Mouse (Mus musculus) thymus, postnatal 25 days (tissue): ENCODE data around the gene Gm19402.

ENCODE experiments used
- DNase-seq: peaks from one replicate; pipeline ENCODE4 v3.0.0; 2022

Gene Gm19402

DNA sequence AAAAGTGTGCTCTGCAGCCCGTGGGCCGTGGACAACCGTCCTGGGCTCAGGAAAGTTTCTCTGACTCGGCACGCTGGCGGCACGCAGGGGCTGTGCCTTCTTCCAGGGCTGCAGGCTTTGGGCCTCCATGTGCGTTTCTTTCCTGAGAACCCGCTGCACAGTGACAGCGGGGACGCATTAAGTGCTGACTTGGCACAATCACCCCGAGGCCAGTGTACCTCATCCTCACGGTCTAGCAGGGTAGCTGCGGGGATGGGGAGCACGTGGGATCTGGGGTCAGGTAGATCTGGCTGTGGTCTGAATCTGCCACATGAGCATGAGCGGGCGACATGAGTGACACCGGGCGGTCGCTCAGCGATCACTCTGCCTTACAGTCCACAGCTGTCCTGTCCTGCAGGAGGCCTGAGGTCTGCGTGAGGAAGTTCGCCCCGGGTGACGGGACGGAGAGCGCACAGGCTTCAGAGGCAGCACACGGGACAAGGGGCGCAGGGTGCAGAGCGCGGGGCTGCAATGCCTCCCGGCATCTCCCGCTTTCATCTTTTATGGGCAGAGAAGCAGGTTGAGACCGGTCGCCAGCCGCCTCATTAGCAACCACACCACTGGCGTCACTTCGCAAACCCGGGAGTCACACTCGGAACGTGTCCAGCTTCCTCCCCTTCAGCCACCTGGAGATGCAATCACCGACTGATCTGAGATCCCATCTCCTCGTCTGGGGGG lies 26.4 kb downstream of the Gm19402 start:
- no peak for DNase-seq

DNA sequence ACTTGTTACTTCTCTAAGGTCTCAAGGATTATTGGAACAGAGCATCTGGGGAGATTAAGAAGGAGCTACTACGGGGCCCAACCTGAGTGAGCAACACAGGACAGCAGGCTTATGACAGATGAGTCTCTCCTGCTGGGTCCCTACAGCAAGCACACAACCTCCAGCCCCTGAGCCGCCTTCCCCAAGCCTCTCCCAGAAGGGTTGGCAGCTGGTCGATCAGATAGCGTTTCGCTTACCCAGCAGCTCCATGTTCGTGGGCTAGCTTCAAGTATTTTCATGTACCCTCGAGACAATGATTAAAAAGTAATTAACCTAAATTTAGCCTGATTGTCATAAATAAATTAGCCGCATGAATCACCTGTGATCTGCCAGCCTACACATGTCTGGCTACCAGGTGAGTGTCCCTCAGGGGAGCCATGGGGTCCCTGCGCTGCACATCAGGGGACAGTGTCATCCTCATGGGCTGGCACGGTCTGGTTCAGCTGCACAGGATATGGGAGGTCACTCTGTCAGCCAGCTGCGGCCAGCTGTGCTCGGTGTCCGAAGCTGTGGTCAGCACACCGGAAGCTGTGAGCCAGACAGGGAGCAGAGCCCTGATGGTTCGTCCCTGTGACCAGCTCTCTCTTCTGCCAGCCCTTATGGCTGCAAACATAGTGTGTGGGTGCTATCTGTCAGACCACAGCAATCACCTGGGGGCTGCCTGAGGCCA lies 32.1 kb downstream of the Gm19402 start:
- no peak for DNase-seq

DNA sequence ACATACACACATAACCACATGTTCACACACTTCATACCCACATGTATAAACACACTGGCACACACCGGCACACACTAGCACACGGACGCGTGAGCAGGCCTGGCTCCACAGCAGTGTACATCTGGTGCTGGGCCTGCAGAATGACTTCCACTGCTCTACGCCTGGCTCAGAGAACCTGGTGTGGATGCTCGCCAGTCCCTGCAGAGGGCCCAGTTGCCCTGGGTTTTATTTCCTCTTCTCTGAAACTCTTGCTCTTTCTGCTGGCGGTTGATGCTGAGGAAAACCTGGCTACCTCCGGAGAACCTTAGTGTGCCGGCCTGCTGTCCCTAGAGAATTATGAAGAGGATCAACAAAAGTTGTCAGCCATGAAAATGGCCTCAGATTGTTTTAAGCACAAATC lies 38.5 kb downstream of the Gm19402 start:
- no peak for DNase-seq

DNA sequence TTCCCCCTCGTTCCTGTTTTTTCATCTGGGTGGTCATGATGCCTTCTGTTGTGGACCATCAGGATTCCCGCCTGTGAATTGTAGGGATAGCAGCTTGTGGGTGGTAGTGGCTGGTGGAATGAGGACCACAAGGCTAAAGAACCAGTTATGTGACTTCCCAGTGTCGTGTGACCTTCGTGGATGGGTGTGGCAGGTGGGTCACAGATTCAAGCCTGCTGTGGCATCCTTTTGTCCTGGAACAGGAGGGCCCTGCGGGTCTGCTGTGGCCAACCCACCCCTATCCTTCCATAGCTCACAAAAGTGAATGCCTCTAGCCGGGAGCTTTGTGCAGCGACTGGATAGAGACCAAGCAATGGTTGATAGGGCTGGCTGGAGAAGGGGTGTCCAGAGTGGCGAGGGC lies 42.7 kb downstream of the Gm19402 start:
- no peak for DNase-seq

DNA sequence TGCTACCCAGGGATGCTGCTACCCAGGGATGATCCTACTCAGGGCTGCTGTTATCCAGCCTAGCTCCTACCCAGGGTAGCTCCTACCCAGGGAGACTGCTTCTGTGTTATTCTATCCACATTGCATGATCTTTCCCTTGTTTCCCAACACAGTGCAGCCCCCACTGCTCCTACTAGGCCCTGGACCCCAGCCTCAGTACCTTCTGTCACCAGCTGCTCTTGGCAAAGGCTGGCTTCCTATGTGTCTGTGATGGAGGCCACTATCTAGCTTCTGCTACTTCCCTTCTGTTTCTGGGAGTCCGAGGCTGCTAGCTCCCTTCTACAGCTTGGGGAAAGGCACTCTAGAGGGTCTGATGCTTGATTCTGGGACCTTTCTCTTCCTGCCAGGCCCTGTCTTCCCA lies 43.1 kb downstream of the Gm19402 start:
- DNase-seq = no peak

DNA sequence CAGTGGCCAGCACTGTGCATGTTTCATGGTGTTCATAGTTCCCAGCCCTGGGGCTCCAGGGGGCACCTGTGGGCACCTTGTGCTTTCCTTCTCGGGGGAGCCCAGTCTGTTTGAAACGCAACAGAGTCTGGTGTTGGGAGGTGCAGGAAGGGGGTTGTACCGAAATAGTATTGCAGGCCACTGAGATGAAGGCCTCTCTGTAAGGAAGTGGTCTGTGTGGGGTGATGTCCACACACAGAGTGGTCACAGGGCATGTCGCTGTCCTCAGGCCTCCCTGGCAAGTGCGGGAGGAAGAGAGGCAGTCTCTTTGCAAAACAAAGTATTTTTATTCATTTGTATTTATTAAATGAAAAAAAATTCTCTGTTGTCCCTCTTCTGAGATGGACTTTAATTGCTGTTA lies 45.0 kb downstream of the Gm19402 start:
- DNase-seq = no peak

DNA sequence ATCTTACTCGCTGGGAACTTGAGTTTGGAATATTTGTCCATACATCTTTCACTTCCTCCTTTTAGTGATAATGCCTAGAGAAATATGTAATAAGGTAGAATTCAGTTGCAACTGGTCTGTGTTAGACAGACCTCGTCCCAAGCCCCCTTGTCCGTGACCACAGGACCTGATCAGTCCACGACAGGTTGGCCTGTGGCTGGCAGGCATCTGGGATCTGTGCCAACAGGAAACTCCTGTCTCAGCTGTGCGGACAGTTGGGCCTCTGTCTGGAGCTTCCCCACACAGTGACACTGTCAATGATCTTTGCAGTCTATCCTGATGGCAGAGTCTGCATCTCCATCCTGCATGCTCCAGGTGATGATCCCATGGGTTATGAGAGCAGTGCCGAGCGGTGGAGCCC lies 47.4 kb downstream of the Gm19402 start:
- DNase-seq = no peak
